Mouse (Mus musculus) heart, embryonic 13.5 days (tissue): ENCODE data around the gene 6030452D12Rik. TPM values are rescaled to one million over a fixed set of nuclear protein-coding genes. Genes with fewer than 3 reads are reported as not detected.

Source experiments
- ATAC-seq: fragments of 200-750 bp; cut with Nextera tagmentation; 2 replicates; pipeline ENCODE4 v1.8.0; 2017; ENCODE audit warnings: moderate TSS enrichment; ENCODE audit not compliant: insufficient number of reproducible peaks, low FRiP score, low TSS enrichment; ENCODE audit errors: extremely low read depth
- H3K27ac ChIP-seq: fragments of 300-500 bp; sonication (generic); replicated peaks from 2 replicates; pipeline ENCODE4 v1.5.1; 2015; ENCODE audit warnings: moderate library complexity, mild to moderate bottlenecking, inconsistent platforms
- H3K27me3 ChIP-seq: fragments of 300-500 bp; sonication (generic); replicated peaks from 2 replicates; pipeline ENCODE4 v1.6.1; 2015; ENCODE audit warnings: mild to moderate bottlenecking, inconsistent platforms
- H3K36me3 ChIP-seq: fragments of 300-500 bp; sonication (generic); 2 replicates; pipeline ENCODE4 v1.6.1; 2015; ENCODE audit warnings: mild to moderate bottlenecking, inconsistent platforms
- H3K4me1 ChIP-seq: fragments of 300-500 bp; sonication (generic); 2 replicates; pipeline ENCODE4 v1.6.1; 2015; ENCODE audit warnings: inconsistent platforms
- H3K4me2 ChIP-seq: fragments of 300-500 bp; sonication (generic); 2 replicates; pipeline ENCODE4 v1.6.1; 2015; ENCODE audit warnings: inconsistent platforms, mild to moderate bottlenecking, moderate library complexity
- H3K4me3 ChIP-seq: fragments of 300-500 bp; sonication (generic); 2 replicates; pipeline ENCODE4 v1.5.1; 2015; ENCODE audit warnings: moderate library complexity, mild to moderate bottlenecking, inconsistent platforms
- H3K9ac ChIP-seq: fragments of 300-500 bp; sonication (generic); 2 replicates; pipeline ENCODE4 v1.6.1; 2015; ENCODE audit warnings: inconsistent platforms, mild to moderate bottlenecking, moderate library complexity
- H3K9me3 ChIP-seq: fragments of 300-500 bp; sonication (generic); 2 replicates; pipeline ENCODE4 v1.6.1; 2016; ENCODE audit warnings: inconsistent platforms
- WGBS: fragments of 180-500 bp; shearing (Covaris S2); methylation state at CpG from one replicate; pipeline ENCODE4 v1.1.7; 2015; ENCODE audit warnings: mixed read lengths; 5-methylcytosine and 5-hydroxymethylcytosine counted together
- polyA plus RNA-seq: library from polyadenylated mRNA; unstranded; fragments of >200 nt; fragmentation: Nextera tagmentation; extraction: Ambion mirVana; gene quantifications from 2 replicates; pipeline ENCODE4 v1.2.1, GENCODE M21; 2015

Gene 6030452D12Rik
- polyA plus RNA-seq, 1 experiment from 2014 or later: not detected

DNA sequence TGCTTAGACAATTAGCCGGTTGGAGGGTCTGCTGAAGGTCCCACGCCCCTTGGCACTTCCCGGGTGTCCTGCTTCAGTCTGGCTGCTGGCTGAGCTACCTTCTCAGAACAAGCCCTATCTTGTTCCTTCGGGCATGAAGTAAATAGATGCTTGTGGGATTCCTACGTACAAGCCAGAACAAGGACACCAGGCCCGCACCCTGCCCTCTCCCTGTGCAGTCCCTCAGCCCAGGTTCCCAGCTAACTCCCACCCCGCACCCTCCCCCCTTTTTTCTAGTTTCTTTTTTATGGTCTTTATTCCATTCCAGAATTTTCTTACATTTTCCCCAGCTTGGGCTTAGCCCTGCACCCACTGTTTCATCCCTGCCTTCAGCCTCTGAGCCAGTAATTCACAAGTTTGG lies 20.3 kb downstream of the 6030452D12Rik start:
- H3K36me3 ChIP-seq: peaks cover 15% of the 10 kb centered on the region
- WGBS: 53% methylated on average over 7 of the region's 7 CpGs
- H3K4me2 ChIP-seq: no peak overlapping the region
- no peak for ATAC-seq
- peak overlapping the region; percentile 91 for H3K27ac ChIP-seq
- no peaks in the 10 kb centered on the region for H3K9me3 ChIP-seq
- H3K9ac ChIP-seq: peak overlapping the region; percentile 42; the same call in 1 of the 2 replicates
- peaks cover 79% of the 10 kb centered on the region for H3K4me1 ChIP-seq
- H3K4me3 ChIP-seq: no peak overlapping the region
- no peaks in the 10 kb centered on the region for H3K27me3 ChIP-seq

DNA sequence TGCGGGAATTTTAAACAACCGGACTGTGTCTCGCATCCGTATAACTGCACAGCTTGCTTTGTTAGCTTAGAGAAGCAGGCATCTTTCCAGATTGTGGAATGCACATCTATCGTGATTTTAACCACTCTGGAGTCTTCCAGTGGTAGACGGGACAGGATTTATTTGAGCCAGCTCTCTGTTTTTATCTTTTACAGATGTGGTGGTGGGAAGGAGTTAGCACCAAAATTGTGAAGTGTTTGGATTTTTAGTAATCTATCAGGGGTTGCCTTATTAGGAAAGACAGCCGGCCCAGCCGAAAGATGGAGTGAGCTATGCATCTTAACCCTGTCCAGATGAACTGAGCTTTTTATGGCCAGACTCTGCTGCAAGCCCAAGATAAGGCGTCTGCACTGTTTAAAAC lies 21.5 kb downstream of the 6030452D12Rik start:
- 25% methylated on average over 9 of the region's 9 CpGs for WGBS
- Histone ChIP-seq H3K27me3 (no peaks in the 10 kb centered on the region), H3K27ac (peak overlapping the region; percentile 91), H3K4me3 (no peak overlapping the region), H3K9ac (0 out of 2 replicates have a peak overlapping the region, but pooled peaks have one; percentile 13), H3K4me2 (peak overlapping the region; percentile 36), H3K36me3 (peaks cover 15% of the 10 kb centered on the region), H3K4me1 (peaks cover 76% of the 10 kb centered on the region), H3K9me3 (no peaks in the 10 kb centered on the region)
- ATAC-seq: no peak

DNA sequence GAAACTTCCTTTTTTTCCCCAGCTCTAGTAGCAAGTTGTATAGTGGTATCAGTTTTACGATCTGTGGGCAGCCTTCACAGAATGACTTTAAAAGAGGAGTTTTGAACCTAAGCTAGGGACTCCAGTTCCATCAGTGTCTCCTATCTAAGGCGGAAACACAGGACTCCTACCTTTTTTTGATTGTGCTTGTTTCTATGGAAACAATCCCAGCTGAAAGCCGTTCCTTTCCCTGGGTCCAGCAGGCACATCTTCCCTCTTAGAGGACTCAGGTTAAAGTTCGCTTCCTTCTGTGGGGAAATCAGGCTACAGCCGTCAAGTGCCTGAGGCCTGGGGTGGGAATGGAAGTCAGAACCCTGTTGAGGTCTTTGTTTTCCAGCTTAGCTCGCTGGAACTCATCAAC lies 26.4 kb downstream of the 6030452D12Rik start:
- H3K9ac ChIP-seq: 0 out of 2 replicates have a peak overlapping the region, but pooled peaks have one; percentile 15
- 42% methylated on average over 6 of the region's 6 CpGs for WGBS
- H3K27me3 ChIP-seq: no peaks in the 10 kb centered on the region
- no peaks in the 10 kb centered on the region for H3K9me3 ChIP-seq
- peaks cover 22% of the 10 kb centered on the region for H3K36me3 ChIP-seq
- H3K4me3 ChIP-seq: no peak overlapping the region
- no peak for ATAC-seq
- H3K4me1 ChIP-seq: peaks cover 58% of the 10 kb centered on the region
- H3K4me2 ChIP-seq: no peak overlapping the region
- peak overlapping the region; percentile 82 for H3K27ac ChIP-seq

DNA sequence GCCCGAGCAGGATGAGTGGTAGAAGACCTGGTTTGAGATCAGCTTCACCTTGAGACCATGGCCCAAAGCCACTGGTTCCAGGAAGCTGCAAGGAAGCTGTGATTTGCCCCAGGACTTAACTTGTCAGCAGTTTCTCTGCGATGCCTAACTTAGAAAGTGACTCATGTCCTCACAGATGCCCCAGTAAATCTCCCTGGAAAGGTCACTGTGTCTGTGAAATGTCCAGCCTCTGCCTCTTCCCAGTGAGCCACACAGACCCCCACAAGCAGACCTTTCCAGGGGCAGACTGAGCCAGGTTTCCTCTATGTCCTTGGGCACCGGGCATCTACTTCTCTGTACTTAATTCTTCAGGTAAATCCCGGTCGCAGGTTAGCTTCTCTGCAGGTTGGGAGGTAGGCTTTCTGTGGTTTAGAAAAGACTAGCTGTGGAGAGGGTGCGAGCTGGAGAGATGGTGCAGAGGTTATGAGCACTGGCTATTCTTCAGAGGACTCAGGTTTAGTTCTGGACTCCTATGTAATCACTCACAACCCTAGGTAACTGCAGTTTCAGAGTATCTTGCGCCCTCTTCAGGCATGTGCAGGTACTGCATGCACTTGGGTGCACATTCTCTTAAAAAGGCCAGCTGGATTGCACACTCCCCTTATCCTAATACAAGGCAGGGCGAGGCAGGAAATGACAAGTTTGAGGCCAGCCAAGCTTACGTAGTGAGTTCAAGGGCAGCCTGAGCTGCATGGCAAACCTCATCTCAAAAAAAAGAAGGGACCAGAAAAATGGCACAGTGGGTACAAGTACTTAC lies 27.1 kb downstream of the 6030452D12Rik start:
- Histone ChIP-seq H3K27ac (peak overlapping the region; percentile 82), H3K4me2 (no peak overlapping the region), H3K4me1 (peaks cover 53% of the 10 kb centered on the region), H3K9me3 (no peaks in the 10 kb centered on the region), H3K36me3 (peaks cover 22% of the 10 kb centered on the region), H3K4me3 (no peak overlapping the region), H3K9ac (0 out of 2 replicates have a peak overlapping the region, but pooled peaks have one; percentile 15), H3K27me3 (no peaks in the 10 kb centered on the region)
- 67% methylated on average over 9 of the region's 9 CpGs for WGBS
- ATAC-seq: no peak

DNA sequence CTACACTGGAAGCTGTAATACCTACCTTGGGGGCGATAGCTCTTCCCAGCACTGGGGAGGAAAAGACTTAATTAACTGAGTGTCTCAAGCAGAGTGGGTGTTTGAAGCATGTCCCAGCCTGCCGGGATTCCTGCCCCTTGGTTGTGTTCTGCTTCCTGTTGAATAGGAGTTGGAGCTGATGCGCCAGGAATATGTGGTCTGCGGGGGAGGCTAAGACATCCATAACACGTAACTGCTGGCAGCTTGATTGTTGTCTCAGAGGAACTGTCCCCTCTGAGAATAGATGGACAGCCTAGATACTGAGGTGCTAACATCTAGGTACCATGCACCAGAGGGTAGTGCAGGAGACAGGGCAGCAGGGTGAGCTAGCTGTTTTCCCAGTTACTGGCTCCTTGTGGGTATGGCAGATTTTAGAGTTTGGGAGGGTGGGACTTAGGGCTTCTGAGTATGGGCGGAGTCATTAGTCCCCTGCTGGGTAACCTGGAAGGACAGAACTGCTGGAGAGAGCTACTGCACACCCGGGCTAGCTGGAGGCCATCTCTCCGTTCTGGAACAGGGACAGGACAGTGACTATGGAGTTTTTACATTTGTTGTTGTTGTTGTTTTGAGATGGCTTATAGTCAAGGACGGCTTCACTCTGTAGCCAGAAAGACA lies 28.4 kb downstream of the 6030452D12Rik start:
- no peak overlapping the region for H3K4me3 ChIP-seq
- peaks cover 17% of the 10 kb centered on the region for H3K36me3 ChIP-seq
- no peak overlapping the region for H3K9ac ChIP-seq
- WGBS: 65% methylated on average over 9 of the region's 9 CpGs
- peaks cover 62% of the 10 kb centered on the region for H3K4me1 ChIP-seq
- no peak for ATAC-seq
- no peaks in the 10 kb centered on the region for H3K9me3 ChIP-seq
- H3K27ac ChIP-seq: peak overlapping the region; percentile 17
- no peaks in the 10 kb centered on the region for H3K27me3 ChIP-seq
- H3K4me2 ChIP-seq: no peak overlapping the region

DNA sequence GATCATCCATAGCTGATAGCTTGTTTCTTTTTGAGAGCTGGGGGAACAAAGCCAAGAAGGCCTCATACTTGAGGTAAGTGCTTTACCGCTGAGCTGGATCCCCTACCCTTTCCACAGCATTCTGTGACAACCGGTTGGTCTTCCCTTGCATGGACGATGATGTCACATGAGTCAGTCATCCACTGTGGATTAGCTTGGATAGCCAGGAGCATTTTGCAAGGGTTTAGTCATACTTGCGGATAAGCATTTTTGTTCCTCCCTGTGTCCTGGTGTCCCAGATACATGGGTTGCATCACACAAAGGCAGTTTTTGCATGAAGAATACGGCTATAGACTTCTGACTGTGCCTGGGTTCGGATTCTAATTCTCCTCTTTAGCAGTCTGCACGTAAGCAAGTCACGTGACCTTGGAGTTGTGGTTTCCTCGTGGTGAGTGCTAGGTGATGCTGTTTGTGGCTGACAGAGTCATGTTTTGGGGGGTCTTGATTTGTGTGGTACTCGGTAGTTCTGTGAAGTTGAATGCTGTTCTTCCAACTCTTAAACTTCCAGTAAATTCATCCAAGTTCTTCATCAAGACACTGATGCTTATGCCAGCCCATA lies 29.7 kb downstream of the 6030452D12Rik start:
- H3K4me1 ChIP-seq: peaks cover 67% of the 10 kb centered on the region
- no peaks in the 10 kb centered on the region for H3K27me3 ChIP-seq
- H3K27ac ChIP-seq: peak overlapping the region; percentile 17
- no peak overlapping the region for H3K9ac ChIP-seq
- WGBS: 86% methylated on average over 10 of the region's 10 CpGs
- H3K4me2 ChIP-seq: no peak overlapping the region
- H3K4me3 ChIP-seq: no peak overlapping the region
- H3K36me3 ChIP-seq: peaks cover 13% of the 10 kb centered on the region
- no peaks in the 10 kb centered on the region for H3K9me3 ChIP-seq
- ATAC-seq: no peak

DNA sequence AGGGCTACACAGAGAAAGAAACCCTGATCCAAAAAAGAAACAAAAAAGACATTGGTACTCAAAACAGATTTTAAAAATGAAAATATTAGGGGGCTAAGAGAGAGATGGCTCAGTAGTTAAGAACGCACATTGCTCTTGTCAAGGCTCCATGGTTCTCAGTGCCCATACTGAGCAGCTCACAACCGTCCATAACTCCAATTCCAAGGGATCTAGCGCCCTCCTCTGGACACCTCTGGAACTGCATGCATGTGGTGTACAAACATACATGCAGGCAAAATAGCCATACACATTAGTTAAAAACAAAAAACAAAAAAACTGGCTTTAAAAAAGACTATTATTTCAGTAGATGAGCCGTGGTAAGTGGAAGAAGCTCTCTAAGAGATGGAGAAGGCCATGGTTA lies 30.2 kb downstream of the 6030452D12Rik start:
- H3K4me1 ChIP-seq: peaks cover 61% of the 10 kb centered on the region
- H3K4me3 ChIP-seq: no peak overlapping the region
- H3K27ac ChIP-seq: no peak overlapping the region; the same call in 1 of the 2 replicates
- no peak overlapping the region for H3K4me2 ChIP-seq
- 63% methylated on average over 4 of the region's 4 CpGs for WGBS
- no peak for ATAC-seq
- H3K27me3 ChIP-seq: no peaks in the 10 kb centered on the region
- no peak overlapping the region for H3K9ac ChIP-seq
- peaks cover 13% of the 10 kb centered on the region for H3K36me3 ChIP-seq
- H3K9me3 ChIP-seq: no peaks in the 10 kb centered on the region

DNA sequence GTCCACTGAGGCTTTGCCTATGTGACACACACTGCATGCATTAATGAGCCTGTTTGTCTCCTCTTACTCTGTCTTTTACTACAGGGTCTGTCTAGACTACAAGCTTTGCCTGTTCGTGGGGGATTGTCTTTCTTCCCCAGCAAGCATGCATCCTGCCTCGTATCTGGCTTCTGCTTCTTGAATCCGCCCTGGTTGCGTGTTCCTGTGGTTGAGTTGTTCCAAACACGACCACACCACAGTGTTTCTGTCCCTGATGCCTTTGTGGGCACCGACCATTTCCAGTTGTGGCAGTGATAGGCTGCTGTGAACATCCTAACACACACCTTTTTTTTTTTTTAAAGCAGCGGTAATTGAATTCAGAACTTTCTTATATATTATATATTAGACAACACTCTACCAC lies 33.4 kb downstream of the 6030452D12Rik start:
- Histone ChIP-seq H3K9me3 (no peaks in the 10 kb centered on the region), H3K4me1 (peaks cover 33% of the 10 kb centered on the region), H3K9ac (no peak overlapping the region), H3K4me2 (no peak overlapping the region), H3K27me3 (no peaks in the 10 kb centered on the region), H3K27ac (0 out of 2 replicates have a peak overlapping the region, but pooled peaks have one; percentile 72), H3K36me3 (peaks cover 43% of the 10 kb centered on the region), H3K4me3 (no peak overlapping the region)
- ATAC-seq: no peak
- WGBS: 81% methylated on average over 7 of the region's 7 CpGs

DNA sequence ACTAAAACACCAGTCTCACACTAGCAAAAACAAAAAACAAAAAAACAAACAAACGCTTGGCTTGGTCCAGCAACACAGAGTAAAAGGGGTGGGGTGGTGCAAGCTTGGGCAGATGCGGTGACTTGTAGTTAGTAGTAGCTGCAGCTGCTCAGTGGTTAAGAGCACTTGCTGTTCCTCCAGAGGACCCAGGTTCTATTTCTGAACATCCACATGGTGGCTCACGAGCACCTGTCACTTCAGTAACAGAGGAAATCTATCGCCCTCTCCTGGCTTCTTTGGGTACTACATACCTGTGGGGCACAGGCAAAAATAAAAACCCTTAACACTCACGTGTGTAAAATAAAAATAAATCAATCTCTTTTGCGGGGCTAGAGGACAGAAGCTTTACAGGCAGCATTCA lies 34.1 kb downstream of the 6030452D12Rik start:
- H3K9me3 ChIP-seq: no peaks in the 10 kb centered on the region
- peaks cover 25% of the 10 kb centered on the region for H3K4me1 ChIP-seq
- no peak overlapping the region for H3K9ac ChIP-seq
- H3K36me3 ChIP-seq: peaks cover 49% of the 10 kb centered on the region
- no peak for ATAC-seq
- no peak overlapping the region for H3K4me2 ChIP-seq
- H3K27me3 ChIP-seq: no peaks in the 10 kb centered on the region
- 37% methylated on average over 6 of the region's 6 CpGs for WGBS
- no peak overlapping the region for H3K4me3 ChIP-seq
- H3K27ac ChIP-seq: no peak overlapping the region

DNA sequence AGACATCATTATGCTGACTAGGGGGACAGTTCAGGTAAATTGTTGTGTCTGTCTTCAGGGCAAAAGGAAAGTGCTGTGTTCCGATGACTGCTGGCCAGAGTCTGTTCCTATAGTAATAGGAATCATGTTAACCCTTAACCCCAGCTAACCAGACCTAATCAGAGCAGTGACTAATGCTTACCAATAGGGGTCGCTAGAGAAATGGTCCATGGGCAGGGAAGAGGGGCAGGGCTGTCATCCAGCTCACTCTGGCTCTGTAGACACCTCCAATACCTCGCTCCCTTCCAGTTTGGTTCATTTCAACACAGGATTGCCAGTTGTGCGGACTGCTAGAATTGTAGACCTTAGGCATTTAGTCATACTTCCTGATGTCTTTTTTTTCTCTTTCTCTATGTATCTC lies 35.1 kb downstream of the 6030452D12Rik start:
- Histone ChIP-seq H3K4me2 (no peak overlapping the region), H3K9me3 (no peaks in the 10 kb centered on the region), H3K4me1 (peaks cover 20% of the 10 kb centered on the region), H3K4me3 (no peak overlapping the region), H3K9ac (no peak overlapping the region), H3K27ac (no peak overlapping the region), H3K36me3 (peaks cover 50% of the 10 kb centered on the region), H3K27me3 (no peaks in the 10 kb centered on the region)
- WGBS: 67% methylated on average over 4 of the region's 4 CpGs
- no peak for ATAC-seq

DNA sequence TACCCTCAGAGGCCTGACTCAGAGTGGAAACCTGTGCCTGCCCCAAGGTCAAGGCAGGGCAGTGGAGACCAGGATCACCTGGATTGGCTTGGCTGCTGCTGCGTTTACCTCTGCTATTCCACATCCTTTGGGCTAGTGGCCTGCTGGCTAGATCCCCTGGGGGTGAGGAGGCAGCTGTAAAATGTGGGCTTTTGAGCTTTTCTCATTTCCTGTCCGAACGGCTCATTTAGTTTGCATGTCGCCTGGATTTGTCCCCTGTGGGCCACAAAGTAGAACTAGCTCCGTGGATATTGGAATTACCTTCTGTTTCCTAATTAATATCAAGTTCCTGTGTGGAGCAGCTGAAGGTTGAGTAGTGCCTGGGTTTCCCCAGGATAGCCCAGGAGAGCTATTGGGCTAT lies 38.9 kb downstream of the 6030452D12Rik start:
- H3K27me3 ChIP-seq: no peaks in the 10 kb centered on the region
- H3K36me3 ChIP-seq: peaks cover 84% of the 10 kb centered on the region
- 62% methylated on average over 5 of the region's 5 CpGs for WGBS
- H3K9ac ChIP-seq: no peak overlapping the region
- H3K27ac ChIP-seq: no peak overlapping the region
- no peaks in the 10 kb centered on the region for H3K9me3 ChIP-seq
- H3K4me1 ChIP-seq: peaks cover 3% of the 10 kb centered on the region
- H3K4me3 ChIP-seq: no peak overlapping the region
- ATAC-seq: no peak
- H3K4me2 ChIP-seq: no peak overlapping the region
